ENCODE assay signal across 36 mouse cellular contexts in genomic region chr10:41308205-41308604, GRCm38 (mm10). TPM values are rescaled to one million over a fixed set of nuclear protein-coding genes. Genes with fewer than 3 reads are reported as not detected.
"Had no signal": no experiment of that assay in that cellular context is flagged by ENCODE, and none has a peak within 500 bp of the region (broad histone marks: within the 10 kb centered on the region; RNA-seq: fewer than 3 reads in every experiment).

No protein-coding gene starts in this region.

- H3K4me3 ChIP-seq: heart, embryonic 10.5 days; heart, embryonic 12.5 days; heart, embryonic 13.5 days; heart, embryonic 15.5 days; hindbrain, embryonic 10.5 days; hindbrain, embryonic 12.5 days; hindbrain, embryonic 13.5 days; hindbrain, embryonic 15.5 days; intestine, embryonic 15.5 days; kidney, embryonic 15.5 days; layer of hippocampus, adult 2 months had no signal

- H3K9me3 ChIP-seq: heart, embryonic 10.5 days; heart, embryonic 12.5 days; heart, embryonic 13.5 days; heart, embryonic 15.5 days; hindbrain, embryonic 10.5 days; hindbrain, embryonic 12.5 days; hindbrain, embryonic 13.5 days; hindbrain, embryonic 15.5 days; intestine, embryonic 15.5 days; kidney, embryonic 15.5 days had no signal

- H3K4me2 ChIP-seq: heart, embryonic 11.5 days; heart, embryonic 12.5 days; heart, embryonic 13.5 days; heart, embryonic 15.5 days; hindbrain, embryonic 12.5 days; hindbrain, embryonic 13.5 days; hindbrain, embryonic 14.5 days; hindbrain, embryonic 15.5 days; intestine, embryonic 15.5 days; kidney, embryonic 15.5 days had no signal

- DNase-seq: heart, postnatal 10 days; heart, postnatal 14 days; heart, postnatal 36 days; heart, postnatal 4 days; kidney, adult 11 months; kidney, adult 18-20 months; kidney, adult 2 months; kidney, adult 8-10 months; kidney, adult 9 months; kidney, postnatal 10 days; kidney, postnatal 14 days; kidney, postnatal 25 days; kidney, postnatal 36 days; kidney, postnatal 4 days; layer of hippocampus, adult 9-11 months; layer of hippocampus, postnatal 36 days had no signal

- H3K4me1 ChIP-seq: heart, embryonic 10.5 days; heart, embryonic 12.5 days; hindbrain, embryonic 10.5 days; hindbrain, embryonic 12.5 days; hindbrain, embryonic 13.5 days; intestine, embryonic 15.5 days; kidney, embryonic 15.5 days had no signal

- H3K9ac ChIP-seq: heart, embryonic 12.5 days; heart, embryonic 13.5 days; heart, embryonic 15.5 days; hindbrain, embryonic 12.5 days; hindbrain, embryonic 13.5 days; hindbrain, embryonic 14.5 days; hindbrain, embryonic 15.5 days; intestine, embryonic 15.5 days; kidney, embryonic 15.5 days had no signal

- H3K36me3 ChIP-seq: heart, embryonic 10.5 days; heart, embryonic 12.5 days; heart, embryonic 13.5 days; heart, embryonic 15.5 days; hindbrain, embryonic 10.5 days; hindbrain, embryonic 12.5 days; hindbrain, embryonic 13.5 days; hindbrain, embryonic 15.5 days; intestine, embryonic 15.5 days; kidney, embryonic 15.5 days had no signal

- H3K27ac ChIP-seq: heart, embryonic 10.5 days; heart, embryonic 13.5 days; heart, embryonic 15.5 days; hindbrain, embryonic 10.5 days; hindbrain, embryonic 12.5 days; hindbrain, embryonic 13.5 days; hindbrain, embryonic 14.5 days; hindbrain, embryonic 15.5 days; hindbrain, postnatal 0 days; intestine, embryonic 15.5 days; kidney, embryonic 15.5 days; kidney, postnatal 0 days; layer of hippocampus, adult 2 months had no signal

- H3K27me3 ChIP-seq: heart, embryonic 12.5 days; heart, embryonic 13.5 days; heart, embryonic 15.5 days; hindbrain, embryonic 12.5 days; hindbrain, embryonic 13.5 days; hindbrain, embryonic 15.5 days; intestine, embryonic 15.5 days; kidney, embryonic 15.5 days had no signal

RNA-seq across cellular contexts. Expression of gene Ak9, which starts 4.4 kb away (rescaled TPM):
- total RNA-seq: heart, postnatal 10 days; heart, postnatal 25 days; heart, postnatal 36 days; hematopoietic stem cell, adult 5-6 weeks had no signal
- polyA plus RNA-seq: intestine, embryonic 15.5 days; intestine, postnatal 0 days; kidney, embryonic 14.5 days; large intestine, adult 2 months had no signal
